Mouse (Mus musculus) cerebellum, adult 2 months (tissue): ENCODE measurements at regions not wholly inside any gene's neighbourhood (a gene's known extent, or its start where the extent isn't known, plus 50 kb on each side); places are given as distances from the start of the nearest gene placed in this dataset.

Source experiments
- CTCF ChIP-seq: fragments of 200-500 bp; IDR thresholded peaks from 2 replicates; pipeline ENCODE4 v1.5.1; 2011; ENCODE audit warnings: low read depth, mild to moderate bottlenecking, control low read depth, low read length, moderate library complexity, borderline replicate concordance; ENCODE audit not compliant: insufficient read depth
- POLR2A ChIP-seq: fragments of 200-500 bp; IDR thresholded peaks from 2 replicates; pipeline ENCODE4 v1.6.1; 2011; ENCODE audit warnings: low read length, control low read depth, borderline replicate concordance; ENCODE audit not compliant: insufficient read depth

DNA sequence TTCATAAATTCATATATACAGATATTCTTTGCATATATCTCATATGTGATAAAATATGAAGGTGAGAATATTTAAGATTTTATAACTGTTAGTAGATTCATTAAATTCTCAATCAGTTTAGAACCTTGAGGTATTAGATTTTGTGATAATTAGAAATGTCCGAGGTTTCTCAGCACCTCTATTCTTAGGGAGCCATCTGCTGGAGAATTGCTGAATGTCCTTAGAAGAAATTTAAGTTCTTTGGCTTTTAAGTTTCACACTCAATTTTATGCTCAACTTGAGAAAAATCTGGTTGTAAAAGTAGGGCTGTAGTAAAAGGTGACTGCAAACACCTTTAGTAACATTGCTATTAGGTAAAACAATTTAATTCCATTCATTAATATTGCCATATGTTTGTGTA, 51.5 kb upstream of the Armh4 start:
- TF ChIP-seq CTCF (no peak), POLR2A (no peak)
